Mouse (Mus musculus) stomach, postnatal 0 days (tissue): ENCODE results near the gene Foxp1.

Experiments
- CTCF ChIP-seq: IDR thresholded peaks from 2 replicates; pipeline ENCODE4 v1.5.1; 2016; ENCODE audit warnings: antibody characterized with exemption, low read depth, mild to moderate bottlenecking, moderate library complexity
- EP300 ChIP-seq: optimal IDR thresholded peaks from 2 replicates; pipeline ENCODE3; 2016; ENCODE audit warnings: antibody characterized with exemption

GRCm38 (mm10) chr6:99186569-99186968 lies 336.0 kb downstream of the Foxp1 start:
- no peak for TF ChIP-seq CTCF
- no peak for TF ChIP-seq EP300
